Mouse (Mus musculus): Measurements from ENCODE around the gene H2al1e.
"Not testable (repeated sequence)": the region's sequence is repeated elsewhere in the genome, so short reads cannot be mapped to it uniquely, and the experiment has no call there.

GRCm38 (mm10) chrX:11317956-11318355 is 6.2 kb downstream of the H2al1e start, which contains the start of gene H2al1g:
- not testable (repeated sequence) for TF ChIP-seq CTCF, EP300 (IDR thresholded peaks at IDR 0.05; ENCODE audit: low read depth)
